Mouse (Mus musculus) liver, embryonic 13.5 days (tissue): Measurements from ENCODE around the gene Olfr1338. TPM values are rescaled to one million over a fixed set of nuclear protein-coding genes. Genes with fewer than 3 reads are reported as not detected.

ENCODE experiments used
- polyA plus RNA-seq: library from polyadenylated mRNA; unstranded; fragments of >200 nt; fragmentation: Nextera tagmentation; extraction: Ambion mirVana; gene quantifications from 2 replicates; pipeline ENCODE4 v1.2.1, GENCODE M21; 2015

Gene Olfr1338
- polyA plus RNA-seq, 1 experiment from 2014 or later: not detected

Other genes starting within 250 kb of the Olfr1338 start
- gene 2610528J11Rik, start 231.7 kb downstream of the Olfr1338 start, polyA plus RNA-seq: 5.2 and 5.6 TPM in 2 replicates
- 0.80 and 0.88 TPM in 2 replicates for gene Tmem125, start 214.7 kb downstream of the Olfr1338 start, polyA plus RNA-seq
- gene Cfap57, start 138.0 kb downstream of the Olfr1338 start, polyA plus RNA-seq: 1.2 and 1.3 TPM in 2 replicates
- 122 and 144 TPM in 2 replicates for gene Ebna1bp2, start 137.9 kb downstream of the Olfr1338 start, polyA plus RNA-seq
- gene Olfr62, start 99.8 kb downstream of the Olfr1338 start, polyA plus RNA-seq: not detected in 2 replicates
- gene Olfr1342, start 66.0 kb downstream of the Olfr1338 start, polyA plus RNA-seq: not detected in 2 replicates
- not detected in 2 replicates for gene Olfr1341, start 55.2 kb downstream of the Olfr1338 start, polyA plus RNA-seq
- gene Olfr1340, start 38.6 kb downstream of the Olfr1338 start, polyA plus RNA-seq: not detected in 2 replicates
- not detected in 2 replicates for gene Olfr1339, start 26.6 kb downstream of the Olfr1338 start, polyA plus RNA-seq
- gene Olfr1337, start 23.8 kb upstream of the Olfr1338 start, polyA plus RNA-seq: not detected in 2 replicates
- not detected in 2 replicates for gene Olfr1335, start 51.2 kb upstream of the Olfr1338 start, polyA plus RNA-seq
- gene Olfr1333, start 77.5 kb upstream of the Olfr1338 start, polyA plus RNA-seq: not detected in 2 replicates
- not detected in 2 replicates for gene Olfr1331, start 105.9 kb upstream of the Olfr1338 start, polyA plus RNA-seq
- gene Olfr1330, start 129.9 kb upstream of the Olfr1338 start, polyA plus RNA-seq: not detected in 2 replicates
- gene Olfr1329, start 158.7 kb upstream of the Olfr1338 start, polyA plus RNA-seq: not detected in 2 replicates
- not detected in 2 replicates for gene Olfr1328, start 179.9 kb upstream of the Olfr1338 start, polyA plus RNA-seq
- gene Lao1, start 202.8 kb upstream of the Olfr1338 start, polyA plus RNA-seq: not detected in 2 replicates